ENCODE assay signal across 22 mouse cellular contexts in the genomic region with DNA sequence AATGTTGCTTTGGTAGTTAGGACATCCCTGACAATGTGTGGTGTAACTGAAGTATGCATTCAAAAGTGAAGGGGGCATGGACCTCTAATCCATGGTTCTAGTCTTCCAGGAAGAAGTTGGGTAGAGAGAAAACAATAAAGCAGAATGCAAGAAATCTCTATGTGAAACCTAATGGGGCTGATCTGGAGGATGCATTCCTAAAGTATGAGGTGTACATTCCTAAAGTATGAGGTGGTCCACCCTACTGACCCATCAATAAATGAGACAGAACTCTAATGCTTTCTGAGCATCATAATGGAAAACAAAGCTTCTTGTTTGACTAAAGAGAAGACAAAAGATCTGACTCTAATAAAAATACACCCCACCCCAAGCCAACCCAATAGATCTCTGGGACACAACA. TPM values are rescaled to one million over a fixed set of nuclear protein-coding genes. Genes with fewer than 3 reads are reported as not detected.
DNase-seq lines count a peak whose midpoint lies in the region; ATAC-seq and TF ChIP-seq lines count a peak whose summit lies in the region.
"Had no signal": no experiment of that assay in that cellular context is flagged by ENCODE, and none has a peak within 500 bp of the region (broad histone marks: within the 10 kb centered on the region; RNA-seq: fewer than 3 reads in every experiment).

No protein-coding gene starts in this region.

- peak; percentile 83 for ATAC-seq in Patski
- ATAC-seq: CD4-positive, CD25-positive, alpha-beta regulatory T cell, adult 4 months; forebrain, embryonic 14.5 days; forebrain, embryonic 16.5 days had no signal

- no peak for TF ChIP-seq CTCF in Patski (IDR thresholded peaks at IDR 0.05)

- DNase-seq in 3134 (ENCODE audit: extremely low read depth, insufficient read length, low spot score): peak; percentile 3
- peak; percentile 79 for DNase-seq in Muller cell, postnatal 12 days (ENCODE audit: inconsistent ontology term)
- DNase-seq in Patski (ENCODE audit: low read depth, low spot score): no peak
- DNase-seq in cerebellum, postnatal 25 days: no peak
- DNase-seq in adrenal gland, postnatal 25 days: no peak
- DNase-seq: adrenal gland, adult 2 months; adrenal gland, postnatal 10 days; adrenal gland, postnatal 36 days; B cell, adult 2 months; cerebellum, adult 11-12 months; cerebellum, adult 2 months; cerebellum, adult 9-10 months; cerebellum, postnatal 10 days; cerebellum, postnatal 36 days; embryo, embryonic 11 days had no signal

- POLR2A ChIA-PET in Patski (lab: Charles Lee): no interaction called here

- in situ Hi-C loops in Patski (cut with MboI; ENCODE audit: low pct_unique_long_range_greater_than_20kb): no loop called here

- CTCF ChIA-PET in Patski (lab: Charles Lee): no interaction called here

- H3K27me3 ChIP-seq in Patski: no peaks in the 10 kb centered on the region
- H3K27me3 ChIP-seq: CH12.LX; embryonic facial prominence, embryonic 13.5 days; embryonic facial prominence, embryonic 15.5 days; forebrain, embryonic 12.5 days had no signal

RNA-seq across cellular contexts. Expression of gene Herc3, which starts 29.9 kb away (rescaled TPM):
- polyA plus RNA-seq in Patski (2021): 27.1 TPM
- 29.7 and 40.5 TPM in 2 replicates for total RNA-seq in adrenal gland, postnatal 25 days (2021)

Comparison
In these comparisons a context has a peak if more than half of its experiments do, and no peak if none do; other contexts are left out.
1. DNase-seq: peak in 3134 (single experiment) and Muller cell, postnatal 12 days (single experiment); none in Patski (single experiment), cerebellum, postnatal 25 days (0 of 2) and adrenal gland, postnatal 25 days (single experiment).